Comparison of ENCODE assay signal across 44 mouse cellular contexts in genomic region chr8:70664631-70665030, GRCm38 (mm10). TPM values are rescaled to one million over a fixed set of nuclear protein-coding genes. Genes with fewer than 3 reads are reported as not detected.
"Had no signal": no experiment of that assay in that cellular context is flagged by ENCODE, and none has a peak within 500 bp of the region (broad histone marks: within the 10 kb centered on the region; RNA-seq: fewer than 3 reads in every experiment).

No protein-coding gene starts in this region.

- H3K27me3 ChIP-seq: limb, embryonic 12.5 days; limb, embryonic 13.5 days; limb, embryonic 15.5 days; liver, embryonic 12.5 days; liver, embryonic 13.5 days; liver, embryonic 15.5 days; lung, embryonic 15.5 days; megakaryocyte, embryonic 14.5 days; midbrain, embryonic 12.5 days; midbrain, embryonic 13.5 days; midbrain, embryonic 15.5 days had no signal

- H3K27ac ChIP-seq: left cerebral cortex, adult 2 months; limb, embryonic 10.5 days; limb, embryonic 12.5 days; limb, embryonic 13.5 days; limb, embryonic 15.5 days; liver, embryonic 12.5 days; liver, embryonic 14.5 days; liver, embryonic 15.5 days; lung, embryonic 15.5 days; macrophage; midbrain, embryonic 13.5 days; midbrain, embryonic 15.5 days had no signal

- DNase-seq: left cerebral cortex, postnatal 4 days; liver; liver, embryonic 13.5 days; liver, postnatal 0 days; lung, adult 18-20 months; lung, adult 2 months; lung, embryonic 14.5 days; lung, postnatal 10 days; lung, postnatal 14 days; lung, postnatal 36 days; lung, postnatal 4 days; midbrain, embryonic 14.5 days had no signal

- H3K4me3 ChIP-seq: left cerebral cortex, adult 2 months; limb, embryonic 10.5 days; limb, embryonic 12.5 days; limb, embryonic 13.5 days; limb, embryonic 15.5 days; liver, embryonic 12.5 days; liver, embryonic 13.5 days; liver, embryonic 15.5 days; lung, embryonic 15.5 days; megakaryocyte, embryonic 14.5 days; midbrain, embryonic 10.5 days; midbrain, embryonic 12.5 days; midbrain, embryonic 13.5 days; midbrain, embryonic 15.5 days; myocyte had no signal

- H3K9ac ChIP-seq: limb, embryonic 12.5 days; limb, embryonic 13.5 days; limb, embryonic 15.5 days; liver, embryonic 12.5 days; liver, embryonic 13.5 days; liver, embryonic 14.5 days; liver, embryonic 15.5 days; liver, postnatal 0 days; lung, embryonic 14.5 days; lung, embryonic 15.5 days; midbrain, embryonic 12.5 days; midbrain, embryonic 13.5 days; midbrain, embryonic 15.5 days had no signal

- H3K36me3 ChIP-seq: limb, embryonic 10.5 days; limb, embryonic 12.5 days; limb, embryonic 13.5 days; limb, embryonic 15.5 days; liver, embryonic 12.5 days; liver, embryonic 13.5 days; liver, embryonic 15.5 days; lung, embryonic 15.5 days; midbrain, embryonic 10.5 days; midbrain, embryonic 12.5 days; midbrain, embryonic 13.5 days; midbrain, embryonic 15.5 days had no signal

- H3K9me3 ChIP-seq: limb, embryonic 10.5 days; limb, embryonic 13.5 days; limb, embryonic 15.5 days; liver, embryonic 12.5 days; liver, embryonic 13.5 days; liver, embryonic 15.5 days; lung, embryonic 15.5 days; megakaryocyte, embryonic 14.5 days; midbrain, embryonic 12.5 days; midbrain, embryonic 13.5 days; midbrain, embryonic 15.5 days had no signal

- ATAC-seq: lung, postnatal 0 days; midbrain, embryonic 13.5 days; midbrain, embryonic 15.5 days; midbrain, embryonic 16.5 days had no signal

- H3K4me2 ChIP-seq: limb, embryonic 12.5 days; limb, embryonic 13.5 days; limb, embryonic 15.5 days; liver, embryonic 11.5 days; liver, embryonic 12.5 days; liver, embryonic 13.5 days; liver, embryonic 15.5 days; lung, embryonic 14.5 days; lung, embryonic 15.5 days; midbrain, embryonic 11.5 days; midbrain, embryonic 12.5 days; midbrain, embryonic 13.5 days; midbrain, embryonic 15.5 days had no signal

RNA-seq across cellular contexts. Expression of gene Gdf15, which starts 32.4 kb away (rescaled TPM):
- total RNA-seq: left cerebral cortex, adult 18-20 months; left cerebral cortex, adult 2 months; left cerebral cortex, postnatal 10 days; left cerebral cortex, postnatal 14 days; left cerebral cortex, postnatal 25 days; left cerebral cortex, postnatal 36 days; left cerebral cortex, postnatal 4 days; megakaryocyte progenitor cell, adult 5-6 weeks; megakaryocyte, adult 5-6 weeks; megakaryocyte-erythroid progenitor cell, adult 5-6 weeks had no signal
- polyA plus RNA-seq: limb, embryonic 10.5 days; limb, embryonic 13.5 days; midbrain, embryonic 10.5 days; midbrain, embryonic 12.5 days had no signal

RNA-seq across cellular contexts. Expression of gene Iqcn, which starts 38.6 kb away (rescaled TPM):
- total RNA-seq: liver, adult 2 months; megakaryocyte progenitor cell, adult 5-6 weeks; megakaryocyte-erythroid progenitor cell, adult 5-6 weeks had no signal
- polyA plus RNA-seq: limb, embryonic 10.5 days; limb, embryonic 11.5 days; limb, embryonic 12.5 days; limb, embryonic 13.5 days; liver, adult 2 months; liver, embryonic 11.5 days; liver, embryonic 12.5 days; liver, embryonic 13.5 days; liver, embryonic 14.5 days; liver, embryonic 16.5 days; liver, postnatal 0 days; lung, adult 2 months; lung, embryonic 16.5 days; macrophage; midbrain, embryonic 10.5 days; midbrain, embryonic 16.5 days had no signal
